Mouse (Mus musculus): ENCODE results near the gene Brinp2. TPM values are rescaled to one million over a fixed set of nuclear protein-coding genes. Genes with fewer than 3 reads are reported as not detected.
A peak's percentile ranks its signal among the peaks of the same experiment; 100 is the strongest.

Gene Brinp2
- 0.33 and 0.39 TPM in 2 replicates for polyA plus RNA-seq (2014; fragmentation: Nextera tagmentation; extraction: Ambion mirVana)

- peaks cover 33% of the 10 kb centered on the region for H3K27me3 ChIP-seq (ENCODE audit: control insufficient read depth, insufficient read depth, low read length)
- WGBS (ENCODE audit: insufficient replicate concordance) = 1% methylated on average over 30 of the region's 30 CpGs
- H3K27ac ChIP-seq (ENCODE audit: low read depth, low read length) = no peak within 1 kb of the TSS
- no peaks in the 10 kb centered on the region for H3K4me1 ChIP-seq (ENCODE audit: control insufficient read depth, insufficient read depth, low read length)
- H3K4me3 ChIP-seq (ENCODE audit: low read depth, low read length) = peak within 1 kb of the TSS; percentile 59
- ATAC-seq (replicated peaks; ENCODE audit: insufficient number of reproducible peaks, low FRiP score, low TSS enrichment) = peak; percentile 86
- H3K9ac ChIP-seq (ENCODE audit: low read depth, low read length) = no peak within 1 kb of the TSS
- H3K9me3 ChIP-seq (replicated peaks; ENCODE audit: control insufficient read depth, low read length) = no peaks in the 10 kb centered on the region
- H3K36me3 ChIP-seq (ENCODE audit: control insufficient read depth, insufficient read depth, low read length) = no peaks in the 10 kb centered on the region
- peak within 1 kb of the TSS; percentile 93 for H3K4me2 ChIP-seq
Measured at GRCm38 (mm10) chr1:158356051-158356461, at the start of gene Brinp2. TSS of gene Brinp2 (minus strand) at chr1:158356326.

GRCm38 (mm10) chr1:158400898-158401297 is 44.8 kb upstream of the Brinp2 start:
- Histone ChIP-seq H3K9ac (ENCODE audit: low read depth, low read length) (no peak overlapping the region), H3K4me3 (ENCODE audit: low read depth, low read length) (no peak overlapping the region), H3K4me1 (ENCODE audit: control insufficient read depth, insufficient read depth, low read length) (no peaks in the 10 kb centered on the region), H3K9me3 (replicated peaks; ENCODE audit: control insufficient read depth, low read length) (no peaks in the 10 kb centered on the region), H3K27me3 (ENCODE audit: control insufficient read depth, insufficient read depth, low read length) (no peaks in the 10 kb centered on the region), H3K4me2 (no peak overlapping the region), H3K27ac (ENCODE audit: low read depth, low read length) (no peak overlapping the region), H3K36me3 (ENCODE audit: control insufficient read depth, insufficient read depth, low read length) (no peaks in the 10 kb centered on the region)
- 46% methylated on average over 2 of the region's 2 CpGs for WGBS (ENCODE audit: insufficient replicate concordance)
- no peak for ATAC-seq (replicated peaks; ENCODE audit: insufficient number of reproducible peaks, low FRiP score, low TSS enrichment)

DNA sequence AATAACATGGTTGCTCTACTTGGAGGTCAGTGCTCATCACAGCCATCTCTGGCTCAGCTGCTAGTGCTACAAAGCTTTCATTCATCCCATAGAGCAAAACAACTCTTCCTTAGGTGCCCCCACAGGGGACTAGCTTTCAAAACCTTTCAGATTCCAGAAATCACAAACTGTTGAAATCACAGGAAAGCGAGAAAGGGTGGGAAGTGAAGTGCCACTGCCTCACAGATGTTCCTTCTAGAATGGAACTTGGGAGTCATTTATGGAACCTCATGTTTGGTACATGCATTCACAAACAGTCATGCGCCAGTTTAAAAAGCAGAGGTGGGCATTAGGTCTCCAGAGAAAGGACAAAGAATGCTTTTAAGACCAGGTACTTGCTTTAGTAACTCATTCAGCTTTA is 40.9 kb upstream of the Brinp2 start:
- Histone ChIP-seq H3K4me3 (ENCODE audit: low read depth, low read length) (no peak overlapping the region), H3K36me3 (ENCODE audit: control insufficient read depth, insufficient read depth, low read length) (no peaks in the 10 kb centered on the region), H3K9ac (ENCODE audit: low read depth, low read length) (no peak overlapping the region), H3K4me2 (no peak overlapping the region), H3K9me3 (replicated peaks; ENCODE audit: control insufficient read depth, low read length) (no peaks in the 10 kb centered on the region), H3K4me1 (ENCODE audit: control insufficient read depth, insufficient read depth, low read length) (no peaks in the 10 kb centered on the region), H3K27me3 (ENCODE audit: control insufficient read depth, insufficient read depth, low read length) (no peaks in the 10 kb centered on the region), H3K27ac (ENCODE audit: low read depth, low read length) (no peak overlapping the region)
- 79% methylated on average over 2 of the region's 2 CpGs for WGBS (ENCODE audit: insufficient replicate concordance)
- ATAC-seq (replicated peaks; ENCODE audit: insufficient number of reproducible peaks, low FRiP score, low TSS enrichment) = no peak

DNA sequence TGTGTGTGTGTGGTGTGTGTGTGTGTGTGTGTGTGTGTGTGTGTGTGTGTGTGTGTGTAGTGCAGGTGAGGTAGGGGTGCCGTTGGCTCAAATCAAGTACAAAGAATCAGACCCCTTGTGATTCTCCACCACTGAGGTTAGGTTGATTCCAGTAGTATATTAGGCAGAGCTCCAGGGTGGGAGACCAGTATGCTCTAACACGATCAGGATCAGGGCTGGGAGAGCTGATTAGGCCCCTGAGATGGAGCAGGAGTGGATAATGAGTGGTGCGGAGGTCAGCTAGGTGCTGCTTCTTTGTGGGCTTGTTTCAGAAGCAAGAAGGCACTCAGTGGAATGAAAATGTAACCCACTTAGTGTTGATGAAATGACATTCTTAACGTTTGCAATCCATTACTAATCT is 34.6 kb upstream of the Brinp2 start:
- Histone ChIP-seq H3K36me3 (ENCODE audit: control insufficient read depth, insufficient read depth, low read length) (no peaks in the 10 kb centered on the region), H3K4me1 (ENCODE audit: control insufficient read depth, insufficient read depth, low read length) (no peaks in the 10 kb centered on the region), H3K9me3 (replicated peaks; ENCODE audit: control insufficient read depth, low read length) (no peaks in the 10 kb centered on the region), H3K4me3 (ENCODE audit: low read depth, low read length) (no peak overlapping the region), H3K9ac (ENCODE audit: low read depth, low read length) (no peak overlapping the region), H3K27me3 (ENCODE audit: control insufficient read depth, insufficient read depth, low read length) (no peaks in the 10 kb centered on the region), H3K4me2 (no peak overlapping the region), H3K27ac (ENCODE audit: low read depth, low read length) (no peak overlapping the region)
- 68% methylated on average over 4 of the region's 4 CpGs for WGBS (ENCODE audit: insufficient replicate concordance)
- no peak for ATAC-seq (replicated peaks; ENCODE audit: insufficient number of reproducible peaks, low FRiP score, low TSS enrichment)

DNA sequence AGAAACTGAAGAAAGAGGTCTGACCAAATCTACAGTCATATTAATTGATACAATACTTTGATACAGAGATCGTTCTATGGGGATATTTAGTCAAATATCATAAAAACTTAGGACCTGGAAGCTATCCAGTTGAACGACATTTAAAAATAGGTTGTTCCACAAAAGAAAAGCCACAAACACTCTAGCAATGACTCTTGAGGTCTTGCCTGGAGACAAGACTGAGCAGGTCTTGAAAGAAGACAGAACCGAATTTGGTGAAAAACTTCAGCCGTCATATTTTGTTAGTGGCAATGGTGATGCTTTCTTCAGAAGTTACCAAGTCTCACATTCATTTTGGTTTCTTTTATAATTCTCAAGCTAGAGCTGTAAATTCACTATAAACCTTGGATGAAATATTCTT is 32.9 kb upstream of the Brinp2 start:
- 86% methylated on average over 4 of the region's 4 CpGs for WGBS (ENCODE audit: insufficient replicate concordance)
- no peaks in the 10 kb centered on the region for H3K9me3 ChIP-seq (replicated peaks; ENCODE audit: control insufficient read depth, low read length)
- H3K27ac ChIP-seq (ENCODE audit: low read depth, low read length) = no peak overlapping the region
- H3K4me3 ChIP-seq (ENCODE audit: low read depth, low read length) = no peak overlapping the region
- H3K27me3 ChIP-seq (ENCODE audit: control insufficient read depth, insufficient read depth, low read length) = no peaks in the 10 kb centered on the region
- no peaks in the 10 kb centered on the region for H3K36me3 ChIP-seq (ENCODE audit: control insufficient read depth, insufficient read depth, low read length)
- no peak overlapping the region for H3K9ac ChIP-seq (ENCODE audit: low read depth, low read length)
- H3K4me2 ChIP-seq = no peak overlapping the region
- ATAC-seq (replicated peaks; ENCODE audit: insufficient number of reproducible peaks, low FRiP score, low TSS enrichment) = no peak
- H3K4me1 ChIP-seq (ENCODE audit: control insufficient read depth, insufficient read depth, low read length) = no peaks in the 10 kb centered on the region

GRCm38 (mm10) chr1:158386781-158387180 is 30.7 kb upstream of the Brinp2 start:
- Histone ChIP-seq H3K9me3 (replicated peaks; ENCODE audit: control insufficient read depth, low read length) (no peaks in the 10 kb centered on the region), H3K36me3 (ENCODE audit: control insufficient read depth, insufficient read depth, low read length) (no peaks in the 10 kb centered on the region), H3K4me3 (ENCODE audit: low read depth, low read length) (no peak overlapping the region), H3K9ac (ENCODE audit: low read depth, low read length) (no peak overlapping the region), H3K4me1 (ENCODE audit: control insufficient read depth, insufficient read depth, low read length) (no peaks in the 10 kb centered on the region), H3K27me3 (ENCODE audit: control insufficient read depth, insufficient read depth, low read length) (no peaks in the 10 kb centered on the region), H3K4me2 (no peak overlapping the region), H3K27ac (ENCODE audit: low read depth, low read length) (no peak overlapping the region)
- WGBS (ENCODE audit: insufficient replicate concordance) = 44% methylated on average over 3 of the region's 3 CpGs
- ATAC-seq (replicated peaks; ENCODE audit: insufficient number of reproducible peaks, low FRiP score, low TSS enrichment) = no peak

- Histone ChIP-seq H3K4me2 (no peak overlapping the region), H3K9ac (ENCODE audit: low read depth, low read length) (no peak overlapping the region), H3K4me3 (ENCODE audit: low read depth, low read length) (no peak overlapping the region), H3K36me3 (ENCODE audit: control insufficient read depth, insufficient read depth, low read length) (no peaks in the 10 kb centered on the region), H3K27me3 (ENCODE audit: control insufficient read depth, insufficient read depth, low read length) (no peaks in the 10 kb centered on the region), H3K4me1 (ENCODE audit: control insufficient read depth, insufficient read depth, low read length) (no peaks in the 10 kb centered on the region), H3K27ac (ENCODE audit: low read depth, low read length) (no peak overlapping the region), H3K9me3 (replicated peaks; ENCODE audit: control insufficient read depth, low read length) (no peaks in the 10 kb centered on the region)
- 81% methylated on average over 2 of the region's 2 CpGs for WGBS (ENCODE audit: insufficient replicate concordance)
- no peak for ATAC-seq (replicated peaks; ENCODE audit: insufficient number of reproducible peaks, low FRiP score, low TSS enrichment)
Measured at GRCm38 (mm10) chr1:158385311-158385710, 29.2 kb upstream of the Brinp2 start.

GRCm38 (mm10) chr1:158383210-158383609 is 27.1 kb upstream of the Brinp2 start:
- no peak overlapping the region for H3K4me2 ChIP-seq
- 72% methylated on average over 3 of the region's 3 CpGs for WGBS (ENCODE audit: insufficient replicate concordance)
- no peaks in the 10 kb centered on the region for H3K27me3 ChIP-seq (ENCODE audit: control insufficient read depth, insufficient read depth, low read length)
- no peak for ATAC-seq (replicated peaks; ENCODE audit: insufficient number of reproducible peaks, low FRiP score, low TSS enrichment)
- no peak overlapping the region for H3K27ac ChIP-seq (ENCODE audit: low read depth, low read length)
- no peak overlapping the region for H3K4me3 ChIP-seq (ENCODE audit: low read depth, low read length)
- H3K4me1 ChIP-seq (ENCODE audit: control insufficient read depth, insufficient read depth, low read length) = no peaks in the 10 kb centered on the region
- H3K9me3 ChIP-seq (replicated peaks; ENCODE audit: control insufficient read depth, low read length) = no peaks in the 10 kb centered on the region
- H3K9ac ChIP-seq (ENCODE audit: low read depth, low read length) = no peak overlapping the region
- no peaks in the 10 kb centered on the region for H3K36me3 ChIP-seq (ENCODE audit: control insufficient read depth, insufficient read depth, low read length)

DNA sequence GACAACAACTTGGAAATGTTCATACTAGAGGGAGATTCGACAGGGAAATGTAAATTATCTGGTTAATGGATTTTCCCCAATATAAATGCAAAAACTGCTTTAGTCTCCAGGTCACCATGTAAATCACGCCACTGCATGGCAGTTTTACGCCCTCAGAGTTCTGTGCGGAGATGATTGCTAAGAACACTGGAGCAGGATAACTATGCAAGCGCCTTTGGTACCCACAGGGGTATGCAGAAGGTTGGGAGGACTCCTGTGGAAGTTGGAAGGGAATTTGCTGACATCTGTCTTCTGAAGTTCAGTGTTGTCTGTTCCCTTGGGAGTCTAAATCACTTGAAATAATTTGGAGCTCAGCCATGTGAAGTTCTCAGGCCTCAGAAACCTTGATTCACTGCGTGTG is 26.2 kb upstream of the Brinp2 start:
- WGBS (ENCODE audit: insufficient replicate concordance) = 81% methylated on average over 6 of the region's 6 CpGs
- no peaks in the 10 kb centered on the region for H3K27me3 ChIP-seq (ENCODE audit: control insufficient read depth, insufficient read depth, low read length)

More for the DNA sequence above, 26.2 kb upstream of the Brinp2 start:
- no peak overlapping the region for H3K27ac ChIP-seq (ENCODE audit: low read depth, low read length)
- ATAC-seq (replicated peaks; ENCODE audit: insufficient number of reproducible peaks, low FRiP score, low TSS enrichment) = no peak
- no peak overlapping the region for H3K4me3 ChIP-seq (ENCODE audit: low read depth, low read length)
- H3K9me3 ChIP-seq (replicated peaks; ENCODE audit: control insufficient read depth, low read length) = no peaks in the 10 kb centered on the region
- no peaks in the 10 kb centered on the region for H3K36me3 ChIP-seq (ENCODE audit: control insufficient read depth, insufficient read depth, low read length)
- H3K4me2 ChIP-seq = no peak overlapping the region
- no peaks in the 10 kb centered on the region for H3K4me1 ChIP-seq (ENCODE audit: control insufficient read depth, insufficient read depth, low read length)
- H3K9ac ChIP-seq (ENCODE audit: low read depth, low read length) = no peak overlapping the region
